Mouse (Mus musculus): Measurements from ENCODE around the gene Ip6k3.

DNA sequence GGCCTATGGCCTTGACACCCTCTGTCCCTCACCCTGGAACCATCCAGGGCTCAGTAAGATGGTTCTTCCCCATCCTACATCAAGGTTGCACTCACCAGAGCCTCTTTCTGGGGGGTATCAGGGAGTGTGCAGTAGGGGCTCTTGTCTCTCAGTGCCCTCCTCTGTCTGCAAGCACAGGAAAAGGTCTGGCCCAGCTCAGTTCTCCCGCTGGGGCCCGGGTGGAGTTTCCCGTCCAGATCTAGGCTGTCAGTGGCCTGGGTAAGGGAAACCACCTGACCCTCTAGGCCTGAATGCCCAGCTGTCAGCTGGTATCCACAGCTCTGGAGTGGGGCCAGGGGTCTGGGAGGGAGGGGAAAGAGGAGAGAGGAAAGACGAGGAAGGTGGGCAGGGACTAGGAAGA, at the start of gene Ip6k3:
- TF ChIP-seq POLR2A (IDR thresholded peaks at IDR 0.05; ENCODE audit: low read depth, low read length) (no peak), CTCF (IDR thresholded peaks at IDR 0.05; ENCODE audit: borderline replicate concordance, insufficient read depth, low read length) (no peak)
